Mouse (Mus musculus): ENCODE measurements at regions not wholly inside any gene's neighbourhood (a gene's known extent, or its start where the extent isn't known, plus 50 kb on each side); places are given as distances from the start of the nearest gene placed in this dataset.

DNA sequence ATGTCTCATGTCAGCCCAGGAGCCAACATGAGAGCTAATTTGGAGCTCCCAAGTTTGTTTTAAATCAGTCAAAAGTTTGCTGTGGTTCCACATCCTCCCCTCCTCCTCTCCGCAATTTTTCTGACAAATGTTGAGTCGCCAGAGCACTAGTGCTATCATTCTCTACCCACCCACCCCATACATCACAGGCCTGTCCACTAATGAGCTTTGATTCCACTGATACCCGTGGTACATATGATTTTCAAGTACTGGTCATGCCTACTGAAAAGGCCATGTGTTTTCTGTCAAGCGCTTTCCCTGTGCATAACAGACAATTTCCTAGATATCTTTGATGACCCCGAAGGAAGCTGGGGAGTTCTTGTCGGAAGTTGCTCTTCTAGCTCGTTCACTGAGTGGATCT, 85.5 kb upstream of the Mrps30 start:
- TF ChIP-seq POLR2A (IDR thresholded peaks at IDR 0.05; ENCODE audit: insufficient read depth, low read depth, low read length) (no peak), EP300 (IDR thresholded peaks at IDR 0.05; ENCODE audit: insufficient read depth, low read depth, low read length) (no peak)
